Mouse (Mus musculus) forebrain, embryonic 12.5 days (tissue): ENCODE results near the gene Gal3st3. TPM values are rescaled to one million over a fixed set of nuclear protein-coding genes. Genes with fewer than 3 reads are reported as not detected.

ENCODE experiments used
- ATAC-seq: fragments of 200-750 bp; cut with Nextera tagmentation; 2 replicates; pipeline ENCODE4 v1.8.0; 2017; ENCODE audit warnings: moderate TSS enrichment; ENCODE audit not compliant: low FRiP score
- H3K27ac ChIP-seq: fragments of 300-500 bp; sonication (generic); 2 replicates; pipeline ENCODE4 v1.5.1; 2016; ENCODE audit warnings: mild to moderate bottlenecking
- H3K27me3 ChIP-seq: fragments of 300-500 bp; sonication (generic); 2 replicates; pipeline ENCODE4 v1.6.1; 2016; ENCODE audit warnings: mild to moderate bottlenecking
- H3K36me3 ChIP-seq: fragments of 300-500 bp; sonication (generic); replicated peaks from 2 replicates; pipeline ENCODE4 v1.6.1; 2016; ENCODE audit warnings: mild to moderate bottlenecking
- H3K4me1 ChIP-seq: fragments of 300-500 bp; sonication (generic); 2 replicates; pipeline ENCODE4 v1.6.1; 2016
- H3K4me2 ChIP-seq: fragments of 300-500 bp; sonication (generic); 2 replicates; pipeline ENCODE4 v1.6.1; 2016; ENCODE audit warnings: mild to moderate bottlenecking, moderate library complexity
- H3K4me3 ChIP-seq: fragments of 300-500 bp; sonication (generic); replicated peaks from 2 replicates; pipeline ENCODE4 v1.5.1; 2016; ENCODE audit warnings: mild to moderate bottlenecking
- H3K9ac ChIP-seq: fragments of 300-500 bp; sonication (generic); 2 replicates; pipeline ENCODE4 v1.6.1; 2016; ENCODE audit warnings: mild to moderate bottlenecking
- H3K9me3 ChIP-seq: fragments of 300-500 bp; sonication (generic); 2 replicates; pipeline ENCODE4 v1.6.1; 2016
- WGBS: fragments of 180-500 bp; shearing (Covaris S2); methylation state at CpG from one replicate; pipeline ENCODE4 v1.1.7; 2016; 5-methylcytosine and 5-hydroxymethylcytosine counted together
- polyA plus RNA-seq: library from polyadenylated mRNA; unstranded; fragments of >200 nt; fragmentation: Nextera tagmentation; extraction: Ambion mirVana; gene quantifications from 2 replicates; pipeline ENCODE4 v1.2.1, GENCODE M21; 2016

Gene Gal3st3
- polyA plus RNA-seq, 1 experiment from 2014 or later: 17.5 TPM

GRCm38 (mm10) chr19:5276531-5276930 is 21.6 kb upstream of the Gal3st3 start:
- Histone ChIP-seq H3K36me3 (peaks cover 67% of the 10 kb centered on the region), H3K27ac (no peak overlapping the region), H3K4me3 (no peak overlapping the region), H3K9me3 (no peaks in the 10 kb centered on the region), H3K27me3 (no peaks in the 10 kb centered on the region), H3K9ac (no peak overlapping the region), H3K4me2 (no peak overlapping the region), H3K4me1 (peaks cover 17% of the 10 kb centered on the region)
- 95% methylated on average over 2 of the region's 2 CpGs for WGBS
- no peak for ATAC-seq

- Histone ChIP-seq H3K36me3 (peaks cover 73% of the 10 kb centered on the region), H3K9ac (no peak overlapping the region), H3K27me3 (no peaks in the 10 kb centered on the region), H3K4me1 (peaks cover 11% of the 10 kb centered on the region), H3K4me2 (no peak overlapping the region), H3K9me3 (no peaks in the 10 kb centered on the region), H3K27ac (no peak overlapping the region), H3K4me3 (no peak overlapping the region)
- 94% methylated on average over 3 of the region's 3 CpGs for WGBS
- ATAC-seq: no peak
These were observed 21.0 kb upstream of the Gal3st3 start for GRCm38 (mm10) chr19:5277140-5277539.

GRCm38 (mm10) chr19:5278381-5278780 is 19.8 kb upstream of the Gal3st3 start:
- 90% methylated on average over 8 of the region's 8 CpGs for WGBS
- Histone ChIP-seq H3K9me3 (no peaks in the 10 kb centered on the region), H3K4me2 (no peak overlapping the region), H3K27ac (no peak overlapping the region), H3K27me3 (no peaks in the 10 kb centered on the region), H3K4me1 (peaks cover 7% of the 10 kb centered on the region), H3K4me3 (no peak overlapping the region), H3K36me3 (peaks cover 84% of the 10 kb centered on the region), H3K9ac (no peak overlapping the region)
- ATAC-seq: no peak

- Histone ChIP-seq H3K36me3 (peaks cover 29% of the 10 kb centered on the region), H3K4me1 (peaks cover 44% of the 10 kb centered on the region), H3K9me3 (no peaks in the 10 kb centered on the region), H3K9ac (peak within 1 kb of the TSS; percentile 81), H3K27me3 (no peaks in the 10 kb centered on the region), H3K4me2 (peak within 1 kb of the TSS; percentile 78), H3K4me3 (peak within 1 kb of the TSS; percentile 80), H3K27ac (peak within 1 kb of the TSS; percentile 91)
- WGBS: under 1% methylated on average over 46 of the region's 46 CpGs
- ATAC-seq: peak; percentile 95
These were observed 3.0 kb upstream of the Gal3st3 start, which contains the start of gene Sf3b2 for GRCm38 (mm10) chr19:5294972-5295735. Gene Sf3b2 (minus strand): TSS chr19:5295455.

GRCm38 (mm10) chr19:5295736-5296075 is 2.4 kb upstream of the Gal3st3 start:
- no peaks in the 10 kb centered on the region for H3K9me3 ChIP-seq
- H3K36me3 ChIP-seq: peaks cover 23% of the 10 kb centered on the region
- H3K27ac ChIP-seq: peak overlapping the region; percentile 91
- no peaks in the 10 kb centered on the region for H3K27me3 ChIP-seq
- peak overlapping the region; percentile 80 for H3K4me3 ChIP-seq
- H3K4me1 ChIP-seq: peaks cover 44% of the 10 kb centered on the region
- WGBS: 7% methylated on average over 13 of the region's 13 CpGs
- H3K9ac ChIP-seq: peak overlapping the region; percentile 72
- peak overlapping the region; percentile 78 for H3K4me2 ChIP-seq
- peak; percentile 48 for ATAC-seq

- no peaks in the 10 kb centered on the region for H3K9me3 ChIP-seq
- peaks cover 14% of the 10 kb centered on the region for H3K36me3 ChIP-seq
- no peak overlapping the region for H3K4me3 ChIP-seq
- peaks cover 44% of the 10 kb centered on the region for H3K4me1 ChIP-seq
- 85% methylated on average over 5 of the region's 5 CpGs for WGBS
- H3K4me2 ChIP-seq: no peak overlapping the region
- ATAC-seq: no peak
- no peak overlapping the region for H3K27ac ChIP-seq
- H3K27me3 ChIP-seq: no peaks in the 10 kb centered on the region
- H3K9ac ChIP-seq: no peak overlapping the region
These were observed 1.5 kb upstream of the Gal3st3 start for GRCm38 (mm10) chr19:5296630-5297029.

GRCm38 (mm10) chr19:5300588-5300987 is 2.5 kb downstream of the Gal3st3 start:
- no peak for ATAC-seq
- Histone ChIP-seq H3K4me2 (no peak overlapping the region), H3K9me3 (no peaks in the 10 kb centered on the region), H3K36me3 (peaks cover 23% of the 10 kb centered on the region), H3K27ac (no peak overlapping the region), H3K27me3 (no peaks in the 10 kb centered on the region), H3K4me1 (peaks cover 28% of the 10 kb centered on the region), H3K4me3 (no peak overlapping the region), H3K9ac (no peak overlapping the region)
- WGBS: 88% methylated on average over 6 of the region's 6 CpGs

GRCm38 (mm10) chr19:5302455-5302854 is 4.3 kb downstream of the Gal3st3 start:
- 29% methylated on average over 4 of the region's 4 CpGs for WGBS
- peaks cover 19% of the 10 kb centered on the region for H3K4me1 ChIP-seq
- peaks cover 13% of the 10 kb centered on the region; the same call in 1 of the 2 replicates for H3K27me3 ChIP-seq
- no peak overlapping the region for H3K4me3 ChIP-seq
- H3K36me3 ChIP-seq: peaks cover 41% of the 10 kb centered on the region
- no peak overlapping the region for H3K27ac ChIP-seq
- ATAC-seq: no peak
- H3K9ac ChIP-seq: no peak overlapping the region
- peaks cover 6% of the 10 kb centered on the region for H3K9me3 ChIP-seq
- H3K4me2 ChIP-seq: no peak overlapping the region

GRCm38 (mm10) chr19:5306279-5306678 is 8.1 kb downstream of the Gal3st3 start:
- 85% methylated on average over 6 of the region's 6 CpGs for WGBS
- ATAC-seq: no peak

GRCm38 (mm10) chr19:5306968-5307734 is 9.0 kb downstream of the Gal3st3 start:
- peaks cover 18% of the 10 kb centered on the region; the same call in 1 of the 2 replicates for H3K27me3 ChIP-seq
- peaks cover 48% of the 10 kb centered on the region for H3K36me3 ChIP-seq
- WGBS: 47% methylated on average over 98 of the region's 98 CpGs
- no peak for ATAC-seq
- H3K27ac ChIP-seq: no peak overlapping the region
- no peak overlapping the region for H3K9ac ChIP-seq
- no peaks in the 10 kb centered on the region for H3K4me1 ChIP-seq
- H3K9me3 ChIP-seq: peaks cover 7% of the 10 kb centered on the region
- peak overlapping the region; percentile 22 for H3K4me3 ChIP-seq
- peak overlapping the region; percentile 34; the same call in 1 of the 2 replicates for H3K4me2 ChIP-seq

More at GRCm38 (mm10) chr19:5306279-5306678, 8.1 kb downstream of the Gal3st3 start:
- H3K9me3 ChIP-seq: peaks cover 7% of the 10 kb centered on the region
- H3K27me3 ChIP-seq: peaks cover 18% of the 10 kb centered on the region; the same call in 1 of the 2 replicates
- H3K4me2 ChIP-seq: no peak overlapping the region
- H3K4me1 ChIP-seq: no peaks in the 10 kb centered on the region
- H3K4me3 ChIP-seq: no peak overlapping the region
- no peak overlapping the region for H3K27ac ChIP-seq
- H3K36me3 ChIP-seq: peaks cover 48% of the 10 kb centered on the region
- no peak overlapping the region for H3K9ac ChIP-seq

GRCm38 (mm10) chr19:5309025-5309424 is 10.9 kb downstream of the Gal3st3 start:
- Histone ChIP-seq H3K27me3 (peaks cover 18% of the 10 kb centered on the region; the same call in 1 of the 2 replicates), H3K4me1 (no peaks in the 10 kb centered on the region), H3K36me3 (peaks cover 30% of the 10 kb centered on the region), H3K4me2 (no peak overlapping the region), H3K9ac (no peak overlapping the region), H3K27ac (no peak overlapping the region), H3K4me3 (no peak overlapping the region), H3K9me3 (peaks cover 7% of the 10 kb centered on the region)
- 78% methylated on average over 7 of the region's 7 CpGs for WGBS
- no peak for ATAC-seq

- Histone ChIP-seq H3K27ac (no peak overlapping the region), H3K4me1 (no peaks in the 10 kb centered on the region), H3K27me3 (no peaks in the 10 kb centered on the region), H3K9ac (no peak overlapping the region), H3K9me3 (no peaks in the 10 kb centered on the region), H3K4me2 (no peak overlapping the region), H3K36me3 (no peaks in the 10 kb centered on the region), H3K4me3 (no peak overlapping the region)
- 89% methylated on average over 8 of the region's 8 CpGs for WGBS
- ATAC-seq: no peak
These were observed 15.1 kb downstream of the Gal3st3 start for GRCm38 (mm10) chr19:5313189-5313588.
